Mouse (Mus musculus): ENCODE results near the gene Dlx6. TPM values are rescaled to one million over a fixed set of nuclear protein-coding genes. Genes with fewer than 3 reads are reported as not detected.

The Dlx6 gene
- polyA plus RNA-seq, 1 experiment from 2014 or later, result not detected

DNA sequence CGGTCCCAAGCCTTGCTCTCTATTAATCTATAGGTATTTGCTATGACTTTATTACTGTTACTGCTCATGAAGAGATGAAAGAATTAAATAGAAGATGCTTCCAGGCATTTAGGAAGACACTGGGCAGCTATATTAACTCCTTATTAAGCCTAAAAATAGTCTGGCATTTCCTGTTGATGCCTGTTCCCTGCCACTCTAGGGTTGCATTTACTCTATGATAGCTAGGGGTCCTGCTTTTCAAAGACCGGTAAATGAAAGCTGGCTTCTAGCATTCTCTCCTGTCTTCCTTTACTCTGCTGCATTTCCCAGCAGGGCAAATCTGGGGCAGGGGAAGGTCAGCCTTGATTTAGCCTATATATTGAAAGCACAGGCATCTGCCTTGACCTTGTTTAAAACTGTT is 5.4 kb upstream of the Dlx6 start:
- peak; percentile 22 for DNase-seq (ENCODE audit: low spot score)
- H3K9me3 ChIP-seq (ENCODE audit: control insufficient read depth, low read length), result no peaks in the 10 kb centered on the region
- ATAC-seq (ENCODE audit: low FRiP score), result no peak
- H3K27ac ChIP-seq, result no peak overlapping the region
- H3K9ac ChIP-seq, result no peak overlapping the region
- no peak overlapping the region for H3K4me2 ChIP-seq (replicated peaks)
- peaks cover 96% of the 10 kb centered on the region for H3K27me3 ChIP-seq (ENCODE audit: control insufficient read depth, insufficient read depth, low read length)
- WGBS, result 6% methylated on average over 2 of the region's 2 CpGs
- H3K4me3 ChIP-seq (replicated peaks; ENCODE audit: low read length), result no peak overlapping the region
- H3K4me1 ChIP-seq (replicated peaks; ENCODE audit: control insufficient read depth, insufficient read depth, low read length), result peaks cover 3% of the 10 kb centered on the region; the same call in 1 of the 2 replicates
- no peaks in the 10 kb centered on the region for H3K36me3 ChIP-seq (replicated peaks; ENCODE audit: control insufficient read depth, insufficient read depth)

GRCm38 (mm10) chr6:6858571-6858970 is 4.6 kb upstream of the Dlx6 start:
- H3K36me3 ChIP-seq (replicated peaks; ENCODE audit: control insufficient read depth, insufficient read depth), result no peaks in the 10 kb centered on the region
- peaks cover 11% of the 10 kb centered on the region; the same call in 1 of the 2 replicates for H3K4me1 ChIP-seq (replicated peaks; ENCODE audit: control insufficient read depth, insufficient read depth, low read length)
- H3K4me3 ChIP-seq (replicated peaks; ENCODE audit: low read length), result no peak overlapping the region
- 0% methylated on average over 1 of the region's 1 CpGs for WGBS
- H3K9me3 ChIP-seq (ENCODE audit: control insufficient read depth, low read length), result no peaks in the 10 kb centered on the region
- ATAC-seq (ENCODE audit: low FRiP score) (no peak), DNase-seq (ENCODE audit: low spot score) (no peak)
- H3K4me2 ChIP-seq (replicated peaks), result no peak overlapping the region
- H3K27ac ChIP-seq, result no peak overlapping the region
- H3K9ac ChIP-seq, result no peak overlapping the region
- peaks cover 96% of the 10 kb centered on the region for H3K27me3 ChIP-seq (ENCODE audit: control insufficient read depth, insufficient read depth, low read length)

DNA sequence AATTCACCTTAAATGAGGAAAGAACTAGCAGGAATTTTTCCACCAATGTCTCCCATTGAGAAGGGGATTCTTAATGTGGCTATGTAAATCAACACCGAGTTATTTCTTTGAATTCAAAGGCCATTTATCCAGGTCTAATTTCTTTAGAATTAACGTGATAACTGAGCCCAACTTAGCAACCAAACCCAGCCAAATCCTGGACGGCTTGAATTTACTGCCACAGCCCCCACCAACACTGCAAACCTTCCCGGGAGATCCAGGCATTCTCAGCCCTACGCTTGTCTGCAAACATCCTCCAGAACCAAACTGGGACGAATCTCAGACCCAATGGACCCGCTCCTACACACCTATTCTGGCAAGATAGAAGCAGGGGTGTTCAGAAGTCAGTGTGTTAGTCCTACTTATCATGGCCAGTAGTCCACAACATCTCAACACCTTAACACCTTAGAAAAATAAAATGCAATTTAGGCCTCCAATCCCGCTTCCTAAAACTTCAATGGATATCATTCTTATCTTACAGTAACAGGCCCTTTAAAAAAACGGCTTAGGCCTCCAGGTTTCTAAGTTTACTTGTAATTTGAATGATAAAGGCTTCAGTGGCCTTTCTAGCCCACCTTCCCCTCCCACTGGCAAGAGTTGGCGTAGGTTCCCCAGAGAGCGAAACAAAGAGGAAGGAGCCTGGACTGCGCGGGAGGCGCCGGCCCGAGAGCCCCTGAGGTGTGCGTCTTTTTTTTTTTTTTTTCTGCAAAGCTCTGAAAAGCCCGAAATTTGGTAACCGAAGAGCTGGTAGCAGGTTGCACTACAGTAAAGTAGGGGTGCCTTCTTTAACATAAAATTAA is 3.8 kb upstream of the Dlx6 start:
- Histone ChIP-seq H3K27ac (no peak overlapping the region), H3K4me1 (replicated peaks; ENCODE audit: control insufficient read depth, insufficient read depth, low read length) (peaks cover 16% of the 10 kb centered on the region; the same call in 1 of the 2 replicates), H3K4me3 (replicated peaks; ENCODE audit: low read length) (no peak overlapping the region), H3K4me2 (replicated peaks) (no peak overlapping the region), H3K27me3 (ENCODE audit: control insufficient read depth, insufficient read depth, low read length) (peaks cover 96% of the 10 kb centered on the region), H3K9me3 (ENCODE audit: control insufficient read depth, low read length) (no peaks in the 10 kb centered on the region), H3K36me3 (replicated peaks; ENCODE audit: control insufficient read depth, insufficient read depth) (no peaks in the 10 kb centered on the region), H3K9ac (no peak overlapping the region)
- DNase-seq (ENCODE audit: low spot score) (peak; percentile 22), ATAC-seq (ENCODE audit: low FRiP score) (no peak)
- WGBS, result under 1% methylated on average over 19 of the region's 19 CpGs

DNA sequence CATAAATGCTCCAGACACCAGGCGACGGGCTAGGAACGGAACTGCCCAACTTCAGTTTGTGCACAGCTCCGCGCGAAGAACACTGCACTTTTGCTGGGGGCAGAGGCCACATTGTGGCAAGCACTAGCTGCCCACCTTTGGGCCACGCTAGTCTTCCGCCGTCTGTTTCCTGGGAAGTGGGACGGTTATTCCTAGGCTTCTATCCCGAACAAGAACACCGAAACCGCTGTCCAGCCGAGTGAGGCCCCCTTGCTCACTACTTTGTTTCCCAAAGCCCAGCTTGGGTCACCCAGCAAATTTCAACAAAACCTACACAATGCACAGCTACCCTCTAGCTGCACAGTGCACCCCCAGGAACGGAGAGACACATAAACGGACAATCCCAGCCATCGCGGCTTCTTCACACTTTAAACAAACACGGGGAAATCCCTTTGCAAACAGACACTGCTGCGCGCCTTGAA is 3.2 kb upstream of the Dlx6 start:
- no peak overlapping the region for H3K4me3 ChIP-seq (replicated peaks; ENCODE audit: low read length)
- H3K27me3 ChIP-seq (ENCODE audit: control insufficient read depth, insufficient read depth, low read length), result peaks cover 96% of the 10 kb centered on the region
- DNase-seq (ENCODE audit: low spot score) (peak; percentile 24), ATAC-seq (ENCODE audit: low FRiP score) (no peak)
- H3K27ac ChIP-seq, result no peak overlapping the region
- H3K4me1 ChIP-seq (replicated peaks; ENCODE audit: control insufficient read depth, insufficient read depth, low read length), result peaks cover 16% of the 10 kb centered on the region; the same call in 1 of the 2 replicates
- no peaks in the 10 kb centered on the region for H3K36me3 ChIP-seq (replicated peaks; ENCODE audit: control insufficient read depth, insufficient read depth)
- H3K9ac ChIP-seq, result no peak overlapping the region
- under 1% methylated on average over 21 of the region's 21 CpGs for WGBS
- no peaks in the 10 kb centered on the region for H3K9me3 ChIP-seq (ENCODE audit: control insufficient read depth, low read length)
- H3K4me2 ChIP-seq (replicated peaks), result no peak overlapping the region

- Histone ChIP-seq H3K4me3 (replicated peaks; ENCODE audit: low read length) (no peak overlapping the region), H3K27me3 (ENCODE audit: control insufficient read depth, insufficient read depth, low read length) (peaks cover 96% of the 10 kb centered on the region), H3K4me2 (replicated peaks) (no peak overlapping the region), H3K27ac (no peak overlapping the region), H3K9me3 (ENCODE audit: control insufficient read depth, low read length) (no peaks in the 10 kb centered on the region), H3K36me3 (replicated peaks; ENCODE audit: control insufficient read depth, insufficient read depth) (no peaks in the 10 kb centered on the region), H3K4me1 (replicated peaks; ENCODE audit: control insufficient read depth, insufficient read depth, low read length) (peaks cover 16% of the 10 kb centered on the region; the same call in 1 of the 2 replicates), H3K9ac (no peak overlapping the region)
- DNase-seq (ENCODE audit: low spot score) (peak; percentile 23), ATAC-seq (ENCODE audit: low FRiP score) (no peak)
- WGBS, result 0% methylated on average over 33 of the region's 33 CpGs
Observed at GRCm38 (mm10) chr6:6860411-6861085, 2.6 kb upstream of the Dlx6 start.

GRCm38 (mm10) chr6:6861086-6861797 is 1.9 kb upstream of the Dlx6 start:
- 2% methylated on average over 21 of the region's 21 CpGs for WGBS
- Histone ChIP-seq H3K27me3 (ENCODE audit: control insufficient read depth, insufficient read depth, low read length) (peaks cover 96% of the 10 kb centered on the region), H3K4me2 (replicated peaks) (no peak overlapping the region), H3K27ac (no peak overlapping the region), H3K36me3 (replicated peaks; ENCODE audit: control insufficient read depth, insufficient read depth) (no peaks in the 10 kb centered on the region), H3K9me3 (ENCODE audit: control insufficient read depth, low read length) (no peaks in the 10 kb centered on the region), H3K9ac (no peak overlapping the region), H3K4me3 (replicated peaks; ENCODE audit: low read length) (no peak overlapping the region), H3K4me1 (replicated peaks; ENCODE audit: control insufficient read depth, insufficient read depth, low read length) (peaks cover 16% of the 10 kb centered on the region; the same call in 1 of the 2 replicates)
- no peak for ATAC-seq (ENCODE audit: low FRiP score)
- DNase-seq (ENCODE audit: low spot score), result peak; percentile 31

DNA sequence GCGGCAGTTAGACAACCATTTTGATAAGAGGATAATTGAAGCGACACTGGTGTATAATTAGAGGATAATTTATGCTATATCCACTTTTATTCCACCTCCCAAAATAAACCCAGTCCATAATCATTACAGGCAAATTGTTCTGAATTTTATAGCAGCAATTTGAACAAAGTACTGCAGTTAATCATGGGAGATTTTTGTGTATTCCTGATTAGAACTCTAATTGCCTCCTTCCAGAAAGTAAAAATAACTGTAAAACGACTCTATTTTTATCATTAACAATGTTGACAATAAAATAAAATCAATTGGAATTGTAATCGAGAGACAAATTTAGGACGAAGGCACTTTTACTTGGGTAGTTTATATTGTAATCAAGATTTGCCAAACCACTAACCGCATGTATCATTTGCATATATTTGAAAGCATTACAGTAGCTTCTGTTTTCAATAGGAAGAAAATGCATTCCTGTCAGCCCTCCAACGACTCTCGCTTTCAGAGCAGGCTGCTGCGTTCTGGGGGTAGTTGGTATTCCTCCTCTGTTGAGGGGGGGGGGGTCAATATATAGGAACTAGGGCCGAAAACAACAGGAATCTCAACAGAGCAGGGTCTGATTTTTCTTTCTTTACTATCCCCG is 1.2 kb upstream of the Dlx6 start:
- Histone ChIP-seq H3K27me3 (ENCODE audit: control insufficient read depth, insufficient read depth, low read length) (peaks cover 96% of the 10 kb centered on the region), H3K4me2 (replicated peaks) (no peak overlapping the region; the same call in 1 of the 2 replicates), H3K9me3 (ENCODE audit: control insufficient read depth, low read length) (no peaks in the 10 kb centered on the region), H3K4me3 (replicated peaks; ENCODE audit: low read length) (no peak overlapping the region), H3K9ac (no peak overlapping the region), H3K4me1 (replicated peaks; ENCODE audit: control insufficient read depth, insufficient read depth, low read length) (peaks cover 16% of the 10 kb centered on the region; the same call in 1 of the 2 replicates), H3K36me3 (replicated peaks; ENCODE audit: control insufficient read depth, insufficient read depth) (no peaks in the 10 kb centered on the region), H3K27ac (no peak overlapping the region)
- WGBS, result 2% methylated on average over 11 of the region's 11 CpGs
- ATAC-seq (ENCODE audit: low FRiP score), result no peak
- DNase-seq (ENCODE audit: low spot score), result no peak

- H3K9ac ChIP-seq, result no peak overlapping the region
- peak overlapping the region; percentile 56 for H3K4me2 ChIP-seq (replicated peaks)
- H3K27ac ChIP-seq, result no peak overlapping the region
- no peaks in the 10 kb centered on the region for H3K9me3 ChIP-seq (ENCODE audit: control insufficient read depth, low read length)
- peaks cover 96% of the 10 kb centered on the region for H3K27me3 ChIP-seq (ENCODE audit: control insufficient read depth, insufficient read depth, low read length)
- ATAC-seq (ENCODE audit: low FRiP score) (peak; percentile 72), DNase-seq (ENCODE audit: low spot score) (no peak)
- under 1% methylated on average over 23 of the region's 23 CpGs for WGBS
- no peaks in the 10 kb centered on the region for H3K36me3 ChIP-seq (replicated peaks; ENCODE audit: control insufficient read depth, insufficient read depth)
- H3K4me3 ChIP-seq (replicated peaks; ENCODE audit: low read length), result peak overlapping the region; percentile 30
- H3K4me1 ChIP-seq (replicated peaks; ENCODE audit: control insufficient read depth, insufficient read depth, low read length), result peaks cover 16% of the 10 kb centered on the region; the same call in 1 of the 2 replicates
Observed at GRCm38 (mm10) chr6:6862611-6863010, 523 bp upstream of the Dlx6 start.
